Mouse (Mus musculus) CD4-positive, CD25-positive, alpha-beta regulatory T cell, adult 4 months (primary cell): ENCODE data around the gene Rpusd2. TPM values are rescaled to one million over a fixed set of nuclear protein-coding genes. Genes with fewer than 3 reads are reported as not detected.

Experiments
- ATAC-seq: one replicate; pipeline ENCODE4 v1.8.0; 2017
- polyA plus RNA-seq, 2 experiments: library from polyadenylated mRNA; unstranded; fragments of 100-300 nt; shearing (Covaris generic); gene quantifications; one replicate each; pipeline ENCODE4 v1.2.1; 2017

Rpusd2 gene
- polyA plus RNA-seq, 2 experiments from 2014 or later: 1.3 to 2.3 TPM

GRCm38 (mm10) chr2:119032191-119032590, 2.4 kb upstream of the Rpusd2 start:
- ATAC-seq: no peak

DNA sequence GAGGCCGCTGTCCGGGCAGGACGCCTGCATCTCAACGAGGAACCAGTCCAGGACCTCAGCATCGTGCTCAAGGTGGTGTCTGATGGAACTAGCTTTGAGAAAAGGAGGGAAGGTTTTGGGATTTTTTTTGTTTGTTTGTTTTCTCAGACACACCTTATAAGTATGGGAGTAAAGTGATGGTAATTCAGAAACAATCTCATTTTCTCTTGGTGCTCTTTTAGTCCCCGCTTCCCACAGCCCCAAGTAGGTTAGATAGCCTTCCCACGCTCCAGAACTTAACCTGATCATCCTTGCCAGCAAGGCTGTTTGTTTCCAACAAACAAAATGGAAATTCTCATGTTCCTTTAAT, 781 bp downstream of the Rpusd2 start:
- ATAC-seq: no peak

DNA sequence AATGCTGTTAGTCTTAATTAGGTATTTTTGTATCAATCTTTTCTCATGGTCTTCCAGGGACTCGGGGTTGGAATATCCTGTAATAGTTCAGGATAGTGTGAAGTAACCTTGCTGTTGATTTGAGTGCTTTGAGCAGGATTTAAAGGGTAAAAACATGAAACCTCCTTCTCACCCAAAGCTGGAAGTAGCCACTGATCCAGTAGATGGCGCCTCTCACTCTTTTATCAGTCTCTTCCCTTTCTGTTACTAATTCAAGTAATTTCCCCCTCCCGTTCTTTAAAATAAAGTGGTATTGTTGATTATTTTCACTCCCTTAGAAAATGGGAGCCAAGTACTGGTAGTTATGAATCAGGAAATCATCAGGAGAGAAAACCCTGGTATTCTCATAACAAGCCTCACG, 6.3 kb downstream of the Rpusd2 start:
- peak; percentile 45 for ATAC-seq

DNA sequence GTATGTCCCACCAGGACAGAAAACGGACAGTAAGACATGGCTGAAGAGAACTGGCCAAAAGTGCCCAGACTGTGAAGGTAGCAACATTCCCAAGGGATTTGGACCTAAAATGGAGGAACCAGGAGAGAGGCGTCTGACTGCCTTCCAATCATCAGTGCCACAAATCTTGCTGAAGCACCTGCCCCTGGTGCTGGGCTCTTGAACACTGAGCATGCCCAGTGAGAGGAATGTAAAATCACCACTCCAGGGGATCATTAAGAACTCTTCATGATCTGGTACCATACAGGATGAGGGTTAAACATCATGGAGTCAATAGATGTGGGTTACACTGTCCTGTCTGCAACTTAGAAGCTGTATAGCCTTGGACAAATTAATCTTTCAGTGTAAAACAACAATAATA, 10.6 kb downstream of the Rpusd2 start:
- ATAC-seq: no peak

DNA sequence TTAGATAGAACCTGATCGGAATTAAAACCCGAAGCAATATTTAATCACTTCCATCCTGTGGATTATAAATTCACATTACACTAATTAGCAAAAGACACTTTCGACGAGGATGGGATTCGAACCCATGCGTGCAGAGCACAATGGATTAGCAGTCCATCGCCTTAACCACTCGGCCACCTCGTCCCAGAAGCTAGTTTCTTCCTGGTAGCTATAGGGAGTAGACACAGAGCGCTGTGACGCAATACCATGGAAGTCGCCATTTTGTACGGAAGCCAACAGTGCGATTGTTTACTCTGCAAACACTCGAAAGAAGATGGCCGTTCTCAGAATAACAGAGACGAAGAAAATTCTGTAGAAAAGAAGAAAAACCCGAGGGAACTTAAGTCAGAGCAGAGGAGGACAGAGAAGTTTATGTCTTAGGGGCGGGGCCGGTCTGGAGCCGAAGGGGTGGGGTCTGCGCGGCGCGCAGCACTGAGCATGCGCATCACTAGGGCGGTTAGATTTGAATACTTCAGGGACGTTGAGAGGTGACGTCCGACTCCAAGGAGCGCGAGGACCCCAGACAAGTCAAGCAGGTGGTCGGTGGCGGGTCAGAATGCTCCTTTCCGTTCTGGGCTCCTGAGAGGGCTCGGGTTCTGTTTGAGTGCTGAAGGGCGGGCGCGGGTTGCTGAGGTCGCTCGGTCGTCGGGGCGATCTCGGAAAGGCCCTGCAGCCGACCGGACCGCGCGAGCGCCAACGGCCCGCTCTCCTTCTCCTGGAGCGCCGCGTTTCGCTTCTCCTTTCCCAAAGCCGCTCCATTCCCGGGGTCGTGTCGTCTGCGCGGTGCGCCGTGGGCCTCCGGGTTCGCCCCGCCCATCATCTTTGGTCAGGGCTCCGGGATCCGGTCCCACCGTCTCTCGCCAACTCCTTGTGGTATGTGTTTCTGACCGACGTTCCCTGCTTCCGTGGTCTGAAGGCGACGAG, 12.3 kb downstream of the Rpusd2 start, which contains the start of gene Knl1:
Gene Knl1, plus strand, starts transcription at position 471 of the 963 bp plus-strand sequence.
- ATAC-seq: peak; percentile 92

DNA sequence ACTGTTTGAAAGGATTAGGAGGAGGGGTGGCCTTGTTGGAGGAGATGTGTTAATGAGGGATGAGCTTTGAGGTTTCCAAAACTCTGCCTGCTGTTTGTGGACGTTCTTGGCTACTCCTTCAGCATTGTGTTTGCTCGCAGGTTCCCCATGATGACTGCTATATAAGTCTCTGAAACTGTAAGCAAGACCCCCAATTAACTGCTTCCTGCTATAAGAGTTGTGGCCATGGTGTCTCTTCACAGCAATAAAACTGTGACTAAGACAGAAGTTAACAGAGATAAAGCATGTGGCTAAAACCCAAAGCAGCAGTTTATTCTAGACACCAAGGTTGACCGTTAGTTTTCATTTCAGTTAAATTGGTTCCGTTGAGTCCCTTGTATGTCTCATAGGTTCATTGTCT, 13.3 kb downstream of the Rpusd2 start:
- ATAC-seq: no peak

- ATAC-seq: no peak
These were observed 15.6 kb downstream of the Rpusd2 start for GRCm38 (mm10) chr2:119050132-119050650.

DNA sequence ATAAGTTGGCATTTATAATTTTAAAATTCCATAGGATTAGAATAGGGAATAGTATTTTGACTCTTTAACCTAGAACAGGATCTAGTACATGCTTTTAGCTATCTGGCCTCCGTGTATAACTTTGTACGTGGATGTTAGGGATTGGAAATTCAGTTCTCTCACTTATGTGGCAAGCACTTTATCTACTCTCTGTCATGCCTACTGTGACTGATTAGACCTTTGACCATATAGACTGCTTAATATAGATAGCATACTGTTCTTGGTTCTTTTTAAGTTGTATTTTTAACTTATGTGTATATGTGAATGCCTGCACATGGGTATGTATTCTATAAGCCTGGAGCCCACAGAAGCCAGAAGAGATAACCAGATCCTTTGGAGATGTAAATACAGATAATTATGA, 25.5 kb downstream of the Rpusd2 start:
- ATAC-seq: no peak

DNA sequence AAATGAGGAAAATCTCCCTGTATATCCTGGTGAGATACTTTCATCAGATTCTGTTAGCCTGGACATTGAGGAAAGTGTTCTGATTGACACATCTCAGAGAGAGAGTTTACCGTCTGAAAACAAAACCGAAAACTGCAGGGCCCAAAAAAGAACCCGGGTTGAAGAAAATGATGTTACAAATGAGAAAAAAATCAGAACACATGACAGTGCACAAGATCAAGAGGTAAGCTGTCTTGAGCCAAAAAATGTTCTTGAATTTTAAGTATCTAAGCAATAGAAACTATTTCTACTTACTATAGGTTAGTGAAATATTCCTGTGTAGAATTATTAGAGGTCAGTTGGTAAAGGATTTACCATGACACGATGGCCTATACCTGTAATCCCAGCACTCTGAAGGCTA, 37.8 kb downstream of the Rpusd2 start:
- ATAC-seq: no peak

- ATAC-seq: no peak
These were observed 51.6 kb downstream of the Rpusd2 start for GRCm38 (mm10) chr2:119086156-119086555.

Other genes with a start within 250 kb of the Rpusd2 start
- 10 to 100 TPM; 12.8 to 15.2 TPM for gene Knstrn, start 220.8 kb upstream of the Rpusd2 start, polyA plus RNA-seq
- gene Ivd, start 172.8 kb upstream of the Rpusd2 start, polyA plus RNA-seq: 10 to 100 TPM; 45.7 to 58.8 TPM
- 1 to 10 TPM; 2.5 to 3.8 TPM for gene Bahd1, start 134.4 kb upstream of the Rpusd2 start, polyA plus RNA-seq
- 1 to 10 TPM in 1 of 2 experiments, under 1 TPM in 1; 0.96 to 1.5 TPM for gene Chst14, start 108.3 kb upstream of the Rpusd2 start, polyA plus RNA-seq
- 10 to 100 TPM; 24.2 to 30.7 TPM for gene Ccdc32, start 5.4 kb upstream of the Rpusd2 start, polyA plus RNA-seq
- 10 to 100 TPM in 1 of 2 experiments, 1 to 10 TPM in 1; 3.5 to 13.5 TPM for gene Knl1, start 12.3 kb downstream of the Rpusd2 start, polyA plus RNA-seq
- gene Rad51, start 78.0 kb downstream of the Rpusd2 start, polyA plus RNA-seq: 1 to 10 TPM; 3.6 to 4.6 TPM
- gene Rmdn3, start 122.2 kb downstream of the Rpusd2 start, polyA plus RNA-seq: 10 to 100 TPM; 15.9 to 20.8 TPM
- gene Gchfr, start 133.0 kb downstream of the Rpusd2 start, polyA plus RNA-seq: not detected
- under 1 TPM; 0.38 to 0.57 TPM for gene Gm14137, start 139.7 kb downstream of the Rpusd2 start, polyA plus RNA-seq
- gene Zfyve19, start 173.8 kb downstream of the Rpusd2 start, polyA plus RNA-seq: 10 to 100 TPM; 54.5 to 71.7 TPM
- gene Dnajc17, start 174.0 kb downstream of the Rpusd2 start, polyA plus RNA-seq: 10 to 100 TPM; 16.0 to 16.6 TPM
- not detected for gene Ppp1r14d, start 195.1 kb downstream of the Rpusd2 start, polyA plus RNA-seq
- gene Spint1, start 202.6 kb downstream of the Rpusd2 start, polyA plus RNA-seq: not detected
- gene Rhov, start 236.5 kb downstream of the Rpusd2 start, polyA plus RNA-seq: not detected